Mouse (Mus musculus) midbrain, embryonic 15.5 days (tissue): ENCODE data around the gene Cfhr2. TPM values are rescaled to one million over a fixed set of nuclear protein-coding genes. Genes with fewer than 3 reads are reported as not detected.
"Not testable (repeated sequence)": the region's sequence is repeated elsewhere in the genome, so short reads cannot be mapped to it uniquely, and the experiment has no call there.

Source experiments
- ATAC-seq: fragments of 200-750 bp; cut with Nextera tagmentation; replicated peaks from 2 replicates; pipeline ENCODE4 v1.8.0; 2017; ENCODE audit warnings: moderate TSS enrichment
- H3K27ac ChIP-seq: fragments of 300-500 bp; sonication (generic); 2 replicates; pipeline ENCODE4 v1.5.1; 2015; ENCODE audit warnings: mild to moderate bottlenecking, inconsistent platforms
- H3K27me3 ChIP-seq: fragments of 300-500 bp; sonication (generic); replicated peaks from 2 replicates; pipeline ENCODE4 v1.6.1; 2015; ENCODE audit warnings: inconsistent platforms
- H3K36me3 ChIP-seq: fragments of 300-500 bp; sonication (generic); replicated peaks from 2 replicates; pipeline ENCODE4 v1.6.1; 2015; ENCODE audit warnings: inconsistent platforms
- H3K4me1 ChIP-seq: fragments of 300-500 bp; sonication (generic); 2 replicates; pipeline ENCODE4 v1.6.1; 2015; ENCODE audit warnings: inconsistent platforms
- H3K4me2 ChIP-seq: fragments of 300-500 bp; sonication (generic); 2 replicates; pipeline ENCODE4 v1.6.1; 2015; ENCODE audit warnings: inconsistent platforms, mild to moderate bottlenecking, moderate library complexity
- H3K4me3 ChIP-seq: fragments of 300-500 bp; sonication (generic); 2 replicates; pipeline ENCODE4 v1.5.1; 2015; ENCODE audit warnings: mild to moderate bottlenecking, inconsistent platforms
- H3K9ac ChIP-seq: fragments of 300-500 bp; sonication (generic); 2 replicates; pipeline ENCODE4 v1.6.1; 2015; ENCODE audit warnings: mild to moderate bottlenecking, inconsistent platforms
- H3K9me3 ChIP-seq: fragments of 300-500 bp; sonication (generic); 2 replicates; pipeline ENCODE4 v1.6.1; 2016; ENCODE audit warnings: inconsistent platforms
- WGBS: fragments of 180-500 bp; shearing (Covaris S2); methylation state at CpG from one replicate; pipeline ENCODE4 v1.1.7; 2015; ENCODE audit warnings: mixed read lengths; 5-methylcytosine and 5-hydroxymethylcytosine counted together
- polyA plus RNA-seq: library from polyadenylated mRNA; unstranded; fragments of >200 nt; fragmentation: Nextera tagmentation; extraction: Ambion mirVana; gene quantifications from 2 replicates; pipeline ENCODE4 v1.2.1, GENCODE M21; 2015

Gene Cfhr2
- not detected in 2 replicates for polyA plus RNA-seq

DNA sequence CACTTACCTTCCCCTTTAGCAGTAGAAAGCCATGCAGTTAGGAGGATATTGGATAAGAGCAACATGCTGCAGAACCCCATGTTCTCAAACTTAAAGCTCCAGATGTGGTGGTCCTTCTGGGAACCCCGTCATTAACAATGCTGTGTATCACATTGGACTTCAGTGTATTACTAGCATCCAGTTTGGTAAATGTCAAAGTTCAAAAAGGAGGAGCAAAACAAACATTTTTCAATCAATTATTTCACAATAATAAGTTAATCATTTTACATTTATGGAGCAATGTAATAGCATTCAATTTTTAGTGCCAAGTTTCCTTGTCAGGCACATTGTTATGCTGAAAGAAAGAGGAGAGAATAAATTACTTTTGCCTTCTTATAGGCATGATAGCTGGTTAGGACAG is at the start of gene Cfhr2:
TSS of gene Cfhr2 (minus strand) at position 155 of the 400 bp plus-strand sequence.
- no peaks in the 10 kb centered on the region for H3K9me3 ChIP-seq
- H3K27ac ChIP-seq, result no peak within 1 kb of the TSS
- WGBS, result 95% methylated on average over 1 of the region's 1 CpGs
- ATAC-seq, result no peak
- H3K36me3 ChIP-seq, result no peaks in the 10 kb centered on the region
- no peaks in the 10 kb centered on the region for H3K27me3 ChIP-seq
- H3K9ac ChIP-seq, result no peak within 1 kb of the TSS
- H3K4me1 ChIP-seq, result no peaks in the 10 kb centered on the region
- no peak within 1 kb of the TSS for H3K4me2 ChIP-seq
- no peak within 1 kb of the TSS for H3K4me3 ChIP-seq

DNA sequence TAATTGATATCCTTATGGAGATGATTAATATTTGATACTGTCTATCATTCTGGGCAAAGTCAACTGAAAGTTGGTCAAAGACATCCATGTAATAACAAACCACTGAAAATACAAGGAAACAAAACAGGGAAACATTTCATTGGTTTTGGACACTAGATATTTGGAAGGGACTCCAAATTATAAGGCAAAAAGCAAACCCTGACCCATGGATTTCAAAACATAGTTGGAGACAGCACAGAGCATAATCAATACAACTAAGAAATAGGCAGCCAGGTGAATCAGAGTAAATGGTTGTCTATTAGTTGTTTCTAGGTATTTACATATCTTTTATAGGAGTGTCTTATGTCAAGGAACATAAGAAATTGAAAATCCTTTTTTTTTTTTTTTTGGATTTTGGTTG is 5.2 kb upstream of the Cfhr2 start:
- Histone ChIP-seq H3K36me3 (no peaks in the 10 kb centered on the region), H3K4me1 (no peaks in the 10 kb centered on the region), H3K4me2 (no peak overlapping the region), H3K9me3 (no peaks in the 10 kb centered on the region), H3K4me3 (no peak overlapping the region), H3K27ac (no peak overlapping the region), H3K9ac (no peak overlapping the region), H3K27me3 (no peaks in the 10 kb centered on the region)
- no peak for ATAC-seq

DNA sequence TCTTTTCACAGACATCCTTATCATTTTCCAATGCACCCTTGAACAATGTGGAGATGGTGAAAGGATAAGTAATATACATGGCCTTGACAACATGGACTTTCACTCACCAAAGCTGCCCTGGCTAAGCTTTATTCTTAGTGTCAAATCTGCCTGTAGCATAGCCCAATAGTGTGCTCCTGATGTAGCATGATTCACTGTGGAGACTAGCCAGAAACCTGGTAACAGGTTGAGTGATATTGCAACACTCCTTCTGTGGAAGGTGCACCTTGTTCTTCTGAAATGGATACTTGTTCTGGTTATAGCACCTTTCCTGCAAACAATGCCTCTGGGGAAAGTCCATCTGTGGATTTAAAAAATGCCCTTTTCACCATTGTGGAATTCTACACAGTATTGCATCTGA is 1.7 kb upstream of the Cfhr2 start:
- no peak overlapping the region for H3K9ac ChIP-seq
- H3K27me3 ChIP-seq, result no peaks in the 10 kb centered on the region
- H3K4me1 ChIP-seq, result no peaks in the 10 kb centered on the region
- no peak overlapping the region for H3K4me2 ChIP-seq
- H3K36me3 ChIP-seq, result no peaks in the 10 kb centered on the region
- H3K9me3 ChIP-seq, result no peaks in the 10 kb centered on the region
- H3K27ac ChIP-seq, result no peak overlapping the region
- no peak for ATAC-seq
- no peak overlapping the region for H3K4me3 ChIP-seq

DNA sequence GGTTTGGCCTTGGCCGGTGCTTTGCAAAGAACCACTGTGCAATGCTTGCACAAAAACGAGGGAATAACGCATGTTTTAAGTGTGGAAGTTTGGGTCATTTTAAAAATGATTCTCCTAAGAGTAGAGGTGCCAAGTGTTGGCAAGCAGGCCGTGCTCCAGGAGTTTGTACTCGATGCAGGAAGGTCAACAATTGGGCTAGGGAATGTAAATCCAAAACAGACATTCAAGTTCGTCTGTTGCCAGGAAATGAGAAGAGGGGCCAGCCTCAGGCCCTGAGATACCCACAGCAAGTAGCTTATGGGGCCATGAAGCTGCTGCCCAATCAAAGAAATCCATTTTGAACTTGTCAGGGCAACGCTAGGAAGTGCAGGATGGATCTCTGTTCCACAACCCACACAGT is 18.8 kb downstream of the Cfhr2 start:
- Histone ChIP-seq H3K36me3 (no peaks in the 10 kb centered on the region), H3K27ac (no peak overlapping the region), H3K9me3 (no peaks in the 10 kb centered on the region), H3K4me1 (no peaks in the 10 kb centered on the region), H3K4me2 (no peak overlapping the region), H3K9ac (no peak overlapping the region), H3K4me3 (no peak overlapping the region), H3K27me3 (no peaks in the 10 kb centered on the region)
- WGBS, result 68% methylated on average over 7 of the region's 7 CpGs
- no peak for ATAC-seq

DNA sequence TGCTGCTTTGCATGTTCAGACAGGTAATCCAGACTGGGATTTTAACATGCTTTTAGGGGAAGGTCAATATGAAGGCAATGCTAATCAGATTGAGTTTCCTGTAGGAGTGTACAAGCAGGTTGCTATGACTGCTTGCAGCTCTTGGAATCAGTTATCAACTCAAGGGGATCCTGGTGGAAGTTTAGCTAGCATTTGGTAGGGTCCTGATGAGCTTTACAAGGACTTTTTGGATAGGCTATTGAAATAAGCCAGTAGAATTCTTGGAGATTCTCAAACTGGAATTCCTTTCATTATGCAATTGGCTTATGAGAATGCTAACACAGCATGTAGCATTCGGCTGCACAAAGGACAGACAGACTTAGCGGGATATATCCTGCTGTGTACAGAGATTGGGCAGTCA is 19.2 kb downstream of the Cfhr2 start:
- 53% methylated on average over 2 of the region's 2 CpGs for WGBS
- ATAC-seq, result no peak
- H3K9ac ChIP-seq, result no peak overlapping the region
- H3K36me3 ChIP-seq, result no peaks in the 10 kb centered on the region
- no peaks in the 10 kb centered on the region for H3K27me3 ChIP-seq
- H3K27ac ChIP-seq, result no peak overlapping the region
- H3K4me3 ChIP-seq, result no peak overlapping the region
- H3K4me2 ChIP-seq, result no peak overlapping the region
- no peaks in the 10 kb centered on the region for H3K9me3 ChIP-seq
- no peaks in the 10 kb centered on the region for H3K4me1 ChIP-seq

DNA sequence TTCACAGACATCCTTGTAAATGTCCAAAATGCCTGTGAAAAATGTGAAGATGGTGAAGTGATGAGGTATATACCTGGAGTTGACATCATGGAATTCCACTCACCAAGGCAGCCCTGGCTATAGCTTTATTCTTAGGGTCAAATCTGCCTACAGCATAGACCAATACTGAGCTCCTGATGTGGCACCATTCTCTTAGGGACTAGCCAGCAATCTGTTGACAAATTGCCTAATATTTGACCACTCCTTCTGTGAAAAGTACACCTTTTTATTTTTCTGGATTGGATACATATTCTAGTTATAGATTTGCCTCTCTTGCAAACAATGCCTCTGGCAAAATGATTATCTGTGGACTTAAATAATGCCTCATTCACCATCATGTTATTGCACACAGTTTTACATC is 49.9 kb downstream of the Cfhr2 start:
- Histone ChIP-seq H3K27me3 (no peaks in the 10 kb centered on the region), H3K4me3 (no peak overlapping the region), H3K9me3 (no peaks in the 10 kb centered on the region), H3K36me3 (no peaks in the 10 kb centered on the region), H3K4me1 (no peaks in the 10 kb centered on the region), H3K4me2 (no peak overlapping the region), H3K9ac (no peak overlapping the region), H3K27ac (no peak overlapping the region)
- no peak for ATAC-seq

DNA sequence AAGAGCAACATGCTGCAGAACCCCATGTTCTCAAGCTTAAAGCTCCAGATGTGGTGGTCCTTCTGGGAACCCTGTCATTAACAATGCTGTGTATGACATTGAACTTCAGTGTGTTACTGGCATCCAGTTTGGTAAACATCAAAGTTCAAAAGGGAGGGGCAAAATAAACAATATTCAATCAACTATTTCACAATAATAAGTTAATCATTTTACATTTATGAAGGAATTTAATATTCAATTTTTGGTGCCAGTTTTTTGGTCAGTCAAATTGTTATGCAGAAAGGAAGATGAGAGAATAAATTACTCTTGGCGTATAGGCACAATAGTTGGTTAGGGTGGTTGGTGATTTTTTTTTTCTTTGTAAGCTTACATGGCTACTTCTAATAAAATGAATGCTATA is 77.4 kb downstream of the Cfhr2 start, which contains the start of gene Gm4788:
TSS of gene Gm4788 (minus strand) at position 101 of the 400 bp plus-strand sequence.
- Histone ChIP-seq H3K9ac (no peak within 1 kb of the TSS), H3K4me2 (no peak within 1 kb of the TSS), H3K4me3 (no peak within 1 kb of the TSS), H3K4me1 (no peaks in the 10 kb centered on the region), H3K27ac (no peak within 1 kb of the TSS), H3K27me3 (no peaks in the 10 kb centered on the region), H3K9me3 (no peaks in the 10 kb centered on the region), H3K36me3 (no peaks in the 10 kb centered on the region)
- 95% methylated on average over 1 of the region's 1 CpGs for WGBS
- no peak for ATAC-seq

DNA sequence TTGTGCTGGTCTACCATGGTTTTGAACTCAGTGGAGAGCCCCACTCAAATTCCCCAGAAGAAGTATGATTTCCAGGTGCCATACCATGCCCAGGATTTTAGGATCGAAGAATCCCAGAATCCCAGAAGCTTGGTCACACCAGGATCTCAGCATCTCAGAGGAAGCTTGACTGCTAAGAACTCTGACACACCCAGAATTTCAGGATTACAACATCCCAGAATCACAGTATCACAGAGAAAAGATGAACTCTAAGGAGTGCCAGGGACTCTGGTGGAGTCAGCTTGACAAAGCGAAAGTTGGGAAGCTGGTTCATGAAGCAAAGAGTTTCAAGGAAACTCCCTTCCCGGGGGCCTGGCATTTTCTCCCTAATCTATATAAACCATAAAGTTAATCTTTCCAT is 88.6 kb downstream of the Cfhr2 start:
- H3K4me2 ChIP-seq, H3K27ac ChIP-seq, H3K9ac ChIP-seq, H3K4me3 ChIP-seq, H3K9me3 ChIP-seq, ATAC-seq, H3K27me3 ChIP-seq, H3K4me1 ChIP-seq, H3K36me3 ChIP-seq: not testable (repeated sequence)
- 91% methylated on average over 3 of the region's 3 CpGs for WGBS

Other genes with a start within 250 kb of the Cfhr2 start
- 0.08 TPM in 1 of 2 replicates, not detected in the other for gene Gm4788, start 77.5 kb downstream of the Cfhr2 start, polyA plus RNA-seq